Mouse (Mus musculus) heart, embryonic 11.5 days (tissue): Measurements from ENCODE around the gene Stx4a. TPM values are rescaled to one million over a fixed set of nuclear protein-coding genes. Genes with fewer than 3 reads are reported as not detected.
A peak's percentile ranks its signal among the peaks of the same experiment; 100 is the strongest.

Experiments
- ATAC-seq: fragments of 200-750 bp; cut with Nextera tagmentation; replicated peaks from 2 replicates; pipeline ENCODE4 v1.8.0; 2017; ENCODE audit warnings: moderate library complexity; ENCODE audit not compliant: insufficient number of reproducible peaks, low FRiP score, low TSS enrichment
- H3K27ac ChIP-seq: fragments of 300-500 bp; sonication (generic); 2 replicates; pipeline ENCODE4 v1.5.1; 2014; ENCODE audit warnings: mild to moderate bottlenecking, low read depth, low read length
- H3K27me3 ChIP-seq: fragments of 300-500 bp; sonication (generic); 2 replicates; pipeline ENCODE4 v1.6.1; 2014; ENCODE audit warnings: mild to moderate bottlenecking, low read length, mixed read lengths; ENCODE audit not compliant: control insufficient read depth, insufficient read depth
- H3K36me3 ChIP-seq: fragments of 300-500 bp; sonication (generic); 2 replicates; pipeline ENCODE4 v1.6.1; 2014; ENCODE audit warnings: mild to moderate bottlenecking, low read length, moderate library complexity, mixed read lengths; ENCODE audit not compliant: control insufficient read depth, insufficient read depth
- H3K4me1 ChIP-seq: fragments of 300-500 bp; sonication (generic); 2 replicates; pipeline ENCODE4 v1.6.1; 2014; ENCODE audit warnings: low read length; ENCODE audit not compliant: control insufficient read depth, insufficient read depth
- H3K4me2 ChIP-seq: fragments of 300-500 bp; sonication (generic); 2 replicates; pipeline ENCODE4 v1.6.1; 2014; ENCODE audit warnings: mild to moderate bottlenecking, moderate library complexity
- H3K4me3 ChIP-seq: fragments of 300-500 bp; sonication (generic); 2 replicates; pipeline ENCODE4 v1.5.1; 2014; ENCODE audit warnings: low read depth, low read length
- H3K9ac ChIP-seq: fragments of 300-500 bp; sonication (generic); 2 replicates; pipeline ENCODE4 v1.6.1; 2014; ENCODE audit warnings: mild to moderate bottlenecking, low read depth, low read length, moderate library complexity
- H3K9me3 ChIP-seq: fragments of 300-500 bp; sonication (generic); replicated peaks from 2 replicates; pipeline ENCODE4 v1.6.1; 2016; ENCODE audit warnings: low read length; ENCODE audit not compliant: control insufficient read depth
- WGBS: fragments of 180-500 bp; shearing (Covaris S2); extraction: QIAGEN DNeasy Blood & Tissue Kit; methylation state at CpG from one replicate; pipeline ENCODE4 v1.1.7; 2014; ENCODE audit not compliant: insufficient replicate concordance; 5-methylcytosine and 5-hydroxymethylcytosine counted together
- polyA plus RNA-seq: library from polyadenylated mRNA; unstranded; fragments of >200 nt; fragmentation: Nextera tagmentation; extraction: Ambion mirVana; gene quantifications from 2 replicates; pipeline ENCODE4 v1.2.1, GENCODE M21; 2014

Stx4a gene
- polyA plus RNA-seq, 1 experiment from 2014 or later, result 22.8 TPM

GRCm38 (mm10) chr7:127809846-127810245 is 14.2 kb upstream of the Stx4a start:
- 75% methylated on average over 1 of the region's 1 CpGs for WGBS

GRCm38 (mm10) chr7:127810650-127811049 is 13.4 kb upstream of the Stx4a start:
- no peaks in the 10 kb centered on the region for H3K36me3 ChIP-seq
- WGBS, result 63% methylated on average over 10 of the region's 10 CpGs
- no peaks in the 10 kb centered on the region for H3K4me1 ChIP-seq
- ATAC-seq, result no peak
- H3K27me3 ChIP-seq, result no peaks in the 10 kb centered on the region
- H3K27ac ChIP-seq, result no peak overlapping the region
- H3K9ac ChIP-seq, result no peak overlapping the region
- H3K4me3 ChIP-seq, result no peak overlapping the region
- no peaks in the 10 kb centered on the region for H3K9me3 ChIP-seq
- H3K4me2 ChIP-seq, result no peak overlapping the region

More at GRCm38 (mm10) chr7:127809846-127810245, 14.2 kb upstream of the Stx4a start:
- H3K9me3 ChIP-seq, result no peaks in the 10 kb centered on the region
- no peak overlapping the region for H3K4me2 ChIP-seq
- H3K4me3 ChIP-seq, result no peak overlapping the region
- H3K36me3 ChIP-seq, result no peaks in the 10 kb centered on the region
- H3K27ac ChIP-seq, result no peak overlapping the region
- no peak for ATAC-seq
- no peak overlapping the region for H3K9ac ChIP-seq
- no peaks in the 10 kb centered on the region for H3K4me1 ChIP-seq
- no peaks in the 10 kb centered on the region for H3K27me3 ChIP-seq

GRCm38 (mm10) chr7:127811240-127811639 is 12.9 kb upstream of the Stx4a start:
- no peak overlapping the region for H3K4me2 ChIP-seq
- H3K36me3 ChIP-seq, result no peaks in the 10 kb centered on the region
- 64% methylated on average over 4 of the region's 4 CpGs for WGBS
- H3K9ac ChIP-seq, result no peak overlapping the region
- H3K4me1 ChIP-seq, result no peaks in the 10 kb centered on the region
- H3K9me3 ChIP-seq, result no peaks in the 10 kb centered on the region
- no peak for ATAC-seq
- H3K4me3 ChIP-seq, result no peak overlapping the region
- H3K27me3 ChIP-seq, result no peaks in the 10 kb centered on the region
- no peak overlapping the region for H3K27ac ChIP-seq

GRCm38 (mm10) chr7:127812292-127812691 is 11.8 kb upstream of the Stx4a start:
- whole genome bisulfite sequencing, result 81% methylated on average over 3 of the region's 3 CpGs

GRCm38 (mm10) chr7:127813821-127814220 is 10.3 kb upstream of the Stx4a start:
- no peak overlapping the region for H3K9ac ChIP-seq

More at GRCm38 (mm10) chr7:127812292-127812691, 11.8 kb upstream of the Stx4a start:
- no peaks in the 10 kb centered on the region for H3K36me3 ChIP-seq
- no peak overlapping the region for H3K27ac ChIP-seq
- no peaks in the 10 kb centered on the region for H3K4me1 ChIP-seq
- H3K9ac ChIP-seq, result no peak overlapping the region
- no peak overlapping the region for H3K4me2 ChIP-seq
- no peak overlapping the region for H3K4me3 ChIP-seq
- ATAC-seq, result no peak
- no peaks in the 10 kb centered on the region for H3K9me3 ChIP-seq
- no peaks in the 10 kb centered on the region for H3K27me3 ChIP-seq

GRCm38 (mm10) chr7:127814241-127814921 is 9.7 kb upstream of the Stx4a start:
- Histone ChIP-seq H3K9me3 (no peaks in the 10 kb centered on the region), H3K4me2 (no peak overlapping the region), H3K36me3 (no peaks in the 10 kb centered on the region), H3K9ac (peak overlapping the region; percentile 16; the same call in 1 of the 2 replicates), H3K27me3 (no peaks in the 10 kb centered on the region), H3K4me3 (no peak overlapping the region), H3K4me1 (no peaks in the 10 kb centered on the region), H3K27ac (no peak overlapping the region)
- ATAC-seq, result no peak
- 74% methylated on average over 19 of the region's 19 CpGs for whole genome bisulfite sequencing

More at GRCm38 (mm10) chr7:127813821-127814220, 10.3 kb upstream of the Stx4a start:
- Histone ChIP-seq H3K4me2 (no peak overlapping the region), H3K27ac (no peak overlapping the region), H3K4me3 (no peak overlapping the region), H3K36me3 (no peaks in the 10 kb centered on the region), H3K4me1 (no peaks in the 10 kb centered on the region), H3K27me3 (no peaks in the 10 kb centered on the region), H3K9me3 (no peaks in the 10 kb centered on the region)
- 78% methylated on average over 4 of the region's 4 CpGs for WGBS
- ATAC-seq, result no peak

- H3K27me3 ChIP-seq, result no peaks in the 10 kb centered on the region
- no peaks in the 10 kb centered on the region for H3K9me3 ChIP-seq
- 0 out of 2 replicates have a peak overlapping the region, but pooled peaks have one; percentile 34 for H3K9ac ChIP-seq
- no peak overlapping the region for H3K4me2 ChIP-seq
- 87% methylated on average over 15 of the region's 15 CpGs for WGBS
- H3K27ac ChIP-seq, result no peak overlapping the region
- no peak for ATAC-seq
- H3K4me3 ChIP-seq, result no peak overlapping the region
- no peaks in the 10 kb centered on the region for H3K36me3 ChIP-seq
- no peaks in the 10 kb centered on the region for H3K4me1 ChIP-seq
Observed at GRCm38 (mm10) chr7:127815116-127815665, 8.9 kb upstream of the Stx4a start.

- ATAC-seq, result no peak
- 58% methylated on average over 15 of the region's 15 CpGs for WGBS
- H3K4me3 ChIP-seq, result no peak overlapping the region
- H3K9ac ChIP-seq, result peak overlapping the region; percentile 34; the same call in 1 of the 2 replicates
- H3K4me1 ChIP-seq, result 0 out of 2 replicates have a peak, but pooled peaks cover 2% of the 10 kb centered on the region
- no peaks in the 10 kb centered on the region for H3K9me3 ChIP-seq
- no peaks in the 10 kb centered on the region for H3K27me3 ChIP-seq
- H3K27ac ChIP-seq, result no peak overlapping the region
- no peaks in the 10 kb centered on the region for H3K36me3 ChIP-seq
- H3K4me2 ChIP-seq, result no peak overlapping the region
Observed at GRCm38 (mm10) chr7:127815954-127816821, 7.9 kb upstream of the Stx4a start.
